Mouse (Mus musculus) left cerebral cortex, adult 18-20 months (tissue): ENCODE data around the gene Flrt3. TPM values are rescaled to one million over a fixed set of nuclear protein-coding genes. Genes with fewer than 3 reads are reported as not detected.

Experiments used
- DNase-seq, 2 experiments: peaks; one replicate each; pipeline ENCODE4 v3.0.0; 2021 to 2022; ENCODE audit warnings: low spot score in 2 of 2, mixed read lengths in 1 of 2
- total RNA-seq, 2 experiments: library from RNA; stranded (reverse); gene quantifications; 2 replicates each; pipeline ENCODE4 v1.2.3; 2021

Flrt3 gene
- total RNA-seq, 2 experiments from 2014 or later = 27.6 to 30.8 TPM

DNA sequence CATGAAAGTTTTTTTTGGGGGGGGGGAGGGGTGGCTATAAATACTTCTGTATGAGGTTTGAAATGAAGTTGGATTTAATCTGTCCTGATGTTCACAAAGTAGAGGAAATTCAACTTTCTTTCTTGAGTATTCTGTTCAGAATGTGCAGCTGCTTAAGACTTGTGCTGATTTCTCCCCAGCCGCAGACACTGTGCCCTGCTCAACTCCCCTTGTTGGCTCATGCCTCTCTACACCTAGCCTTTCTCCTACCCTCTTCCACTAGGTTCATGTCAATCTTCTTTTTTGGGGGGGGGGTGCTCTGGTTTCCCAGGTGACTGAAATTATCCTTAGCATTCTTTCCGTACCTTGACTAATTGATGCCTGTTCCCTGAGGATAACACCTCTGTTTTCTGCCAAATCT, 17.3 kb downstream of the Flrt3 start:
- no peak for DNase-seq

DNA sequence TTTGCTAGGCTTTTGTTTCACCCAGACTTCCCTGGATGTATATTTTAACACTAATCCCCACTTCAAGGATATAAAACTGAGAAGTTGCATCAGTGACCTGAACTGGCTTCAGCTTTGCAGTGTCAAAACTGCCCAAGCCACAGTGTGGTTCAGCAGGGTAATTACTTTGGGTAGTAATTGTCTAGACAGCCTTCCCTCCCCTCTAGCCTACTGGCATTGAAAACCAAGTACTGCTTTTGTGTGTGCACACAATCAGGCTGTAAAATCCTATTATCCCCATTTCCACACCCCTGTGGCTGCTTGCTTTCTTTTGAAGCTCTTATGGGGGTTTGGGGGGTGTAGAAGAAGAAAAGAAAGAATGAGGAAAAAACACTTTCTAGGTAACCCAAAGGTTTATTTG, 17.8 kb downstream of the Flrt3 start:
- no peak for DNase-seq

DNA sequence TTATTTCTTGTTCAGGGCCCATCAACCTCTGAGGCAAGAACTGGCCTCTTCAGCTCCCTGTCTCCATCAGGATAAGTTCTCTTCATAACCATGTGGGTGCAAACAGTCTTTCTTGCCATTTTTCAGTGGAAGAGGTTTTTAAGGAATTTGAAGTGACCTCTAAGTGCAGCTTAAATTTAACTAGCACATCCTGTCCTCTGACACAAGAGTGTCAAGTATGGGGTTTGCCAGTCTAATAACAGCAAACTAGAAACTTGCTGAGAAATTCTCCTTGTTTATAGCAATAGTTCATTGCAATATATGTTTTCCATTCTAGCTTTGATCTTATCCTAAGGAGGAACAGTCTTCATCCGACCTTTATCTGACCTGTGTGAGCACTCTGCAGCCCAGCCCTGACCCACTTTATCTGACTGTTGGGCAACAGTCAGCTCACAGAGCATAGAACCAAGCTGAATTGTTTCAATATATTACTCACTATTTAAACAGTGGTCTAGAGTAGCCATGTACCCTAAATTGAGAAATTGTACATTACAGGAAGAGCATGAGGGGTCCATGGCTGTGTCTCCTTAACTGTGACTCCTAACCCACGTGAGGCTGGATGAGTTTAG, 49.4 kb downstream of the Flrt3 start:
- DNase-seq = no peak

DNA sequence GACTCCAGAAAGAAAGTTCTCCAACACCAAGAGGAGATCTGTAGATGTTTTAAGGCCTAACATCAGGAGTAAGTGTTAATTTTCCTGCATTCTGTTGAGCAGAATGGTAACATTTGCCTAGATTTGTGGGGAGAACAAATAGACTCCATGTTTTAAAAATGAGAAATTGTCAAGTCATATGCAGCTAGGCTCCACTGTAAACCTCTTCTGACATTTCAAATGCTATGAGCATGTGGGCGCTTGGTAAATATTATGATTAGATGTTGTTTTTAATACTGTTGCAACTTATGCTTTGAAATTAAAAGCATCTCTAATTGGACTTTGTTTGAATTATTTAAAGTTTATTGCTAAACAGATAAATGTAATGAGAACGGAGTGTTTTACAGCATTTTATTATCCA, 55.8 kb downstream of the Flrt3 start:
- DNase-seq = no peak
